Comparison of ENCODE assay signal across 11 mouse cellular contexts in genomic region chr5:116744389-116744788, GRCm38 (mm10).
DNase-seq lines count a peak whose midpoint lies in the region; ATAC-seq lines count a peak whose summit lies in the region.
"Had no signal": no experiment of that assay in that cellular context is flagged by ENCODE, and none has a peak within 500 bp of the region (broad histone marks: within the 10 kb centered on the region; RNA-seq: fewer than 3 reads in every experiment).

No protein-coding gene starts in this region.

- no peak for ATAC-seq in cerebellum, adult (ENCODE audit: insufficient number of reproducible peaks, low FRiP score, low TSS enrichment)
- ATAC-seq in megakaryocyte-erythroid progenitor cell, adult 5-6 weeks (replicated peaks; ENCODE audit: low FRiP score, low TSS enrichment, poor library complexity, severe bottlenecking), result no peak
- ATAC-seq: activated CD4-positive, CD25-positive, alpha-beta regulatory T cell, adult 4 months had no signal

- peak; percentile 52 to 60 for DNase-seq in cerebellum, postnatal 10 days
- peak; percentile 28 for DNase-seq in left cerebral cortex, postnatal 4 days
- DNase-seq in left cerebral cortex, adult 9 months (ENCODE audit: low spot score in 2 of 2), result no peak
- DNase-seq in embryo, embryonic 9.5 days (ENCODE audit: extremely low spot score), result peak; percentile 49
- peak; percentile 47 for DNase-seq in retina, embryonic 14.5 days (ENCODE audit: low spot score)
- DNase-seq in right cerebral cortex, postnatal 36 days (ENCODE audit: low spot score in 2 of 2), result no peak
- DNase-seq: right cerebral cortex, postnatal 25 days; thymus, postnatal 36 days had no signal

- intact Hi-C loops in left cerebral cortex, postnatal 4 days (cut with DNase I), result no loop called here

Comparison
In these comparisons a context has a peak if more than half of its experiments do, and no peak if none do; other contexts are left out.
1. DNase-seq: peak in cerebellum, postnatal 10 days (2 of 2), left cerebral cortex, postnatal 4 days (single experiment), embryo, embryonic 9.5 days (single experiment) and retina, embryonic 14.5 days (single experiment); none in left cerebral cortex, adult 9 months (0 of 2) and right cerebral cortex, postnatal 36 days (0 of 2).